Mouse (Mus musculus) limb, embryonic 15.5 days (tissue): ENCODE data around the gene Gm20777. TPM values are rescaled to one million over a fixed set of nuclear protein-coding genes. Genes with fewer than 3 reads are reported as not detected.
"Not testable (repeated sequence)": the region's sequence is repeated elsewhere in the genome, so short reads cannot be mapped to it uniquely, and the experiment has no call there.

Experiments
- ATAC-seq: fragments of 200-750 bp; cut with Nextera tagmentation; 2 replicates; pipeline ENCODE4 v1.8.0; 2017; ENCODE audit warnings: low read depth, moderate TSS enrichment; ENCODE audit not compliant: insufficient number of reproducible peaks, low FRiP score, low TSS enrichment
- H3K27ac ChIP-seq: fragments of 300-500 bp; sonication (generic); 2 replicates; pipeline ENCODE4 v1.5.1; 2015; ENCODE audit warnings: moderate library complexity, mild to moderate bottlenecking, inconsistent platforms
- H3K27me3 ChIP-seq: fragments of 300-500 bp; sonication (generic); 2 replicates; pipeline ENCODE4 v1.6.1; 2015; ENCODE audit warnings: inconsistent platforms
- H3K36me3 ChIP-seq: fragments of 300-500 bp; sonication (generic); 2 replicates; pipeline ENCODE4 v1.6.1; 2015; ENCODE audit warnings: inconsistent platforms
- H3K4me1 ChIP-seq: fragments of 300-500 bp; sonication (generic); 2 replicates; pipeline ENCODE4 v1.6.1; 2015; ENCODE audit warnings: inconsistent platforms
- H3K4me2 ChIP-seq: fragments of 300-500 bp; sonication (generic); 2 replicates; pipeline ENCODE4 v1.6.1; 2015; ENCODE audit warnings: mild to moderate bottlenecking, inconsistent platforms
- H3K4me3 ChIP-seq: fragments of 300-500 bp; sonication (generic); 2 replicates; pipeline ENCODE4 v1.5.1; 2015; ENCODE audit warnings: mild to moderate bottlenecking, inconsistent platforms
- H3K9ac ChIP-seq: fragments of 300-500 bp; sonication (generic); 2 replicates; pipeline ENCODE4 v1.6.1; 2015; ENCODE audit warnings: inconsistent platforms
- H3K9me3 ChIP-seq: fragments of 300-500 bp; sonication (generic); 2 replicates; pipeline ENCODE4 v1.6.1; 2016; ENCODE audit warnings: inconsistent platforms
- WGBS: fragments of 180-500 bp; shearing (Covaris S2); methylation state at CpG from one replicate; pipeline ENCODE4 v1.1.7; 2015; 5-methylcytosine and 5-hydroxymethylcytosine counted together
- polyA plus RNA-seq: library from polyadenylated mRNA; unstranded; fragments of >200 nt; fragmentation: Nextera tagmentation; extraction: Ambion mirVana; gene quantifications from 2 replicates; pipeline ENCODE4 v1.2.1, GENCODE M21; 2015

Gm20777 gene
- not detected in 2 replicates for polyA plus RNA-seq

GRCm38 (mm10) chrY:10752350-10752749, at the start of gene Gm20777:
Gene Gm20777 (minus strand): TSS chrY:10752450.
- ATAC-seq, H3K36me3 ChIP-seq: not testable (repeated sequence)

GRCm38 (mm10) chrY:10709551-10709950, 42.7 kb downstream of the Gm20777 start:
- H3K9me3 ChIP-seq, H3K27ac ChIP-seq, H3K36me3 ChIP-seq, H3K27me3 ChIP-seq, H3K9ac ChIP-seq, ATAC-seq, H3K4me1 ChIP-seq, H3K4me3 ChIP-seq, H3K4me2 ChIP-seq: not testable (repeated sequence)
- WGBS = 60% methylated on average over 1 of the region's 5 CpGs

More at GRCm38 (mm10) chrY:10752350-10752749, at the start of gene Gm20777:
- not testable (repeated sequence) for H3K27ac ChIP-seq, H3K4me1 ChIP-seq, H3K9ac ChIP-seq, H3K4me2 ChIP-seq, H3K27me3 ChIP-seq, H3K9me3 ChIP-seq, H3K4me3 ChIP-seq

- H3K4me1 ChIP-seq, H3K27me3 ChIP-seq, H3K36me3 ChIP-seq, H3K9ac ChIP-seq, ATAC-seq, H3K4me3 ChIP-seq, H3K9me3 ChIP-seq, H3K4me2 ChIP-seq, H3K27ac ChIP-seq: not testable (repeated sequence)
- 95% methylated on average over 29 of the region's 30 CpGs for WGBS
These were observed 43.5 kb downstream of the Gm20777 start for GRCm38 (mm10) chrY:10708761-10709160.

GRCm38 (mm10) chrY:10708226-10708625, 44.0 kb downstream of the Gm20777 start:
- H3K27me3 ChIP-seq, H3K4me2 ChIP-seq, H3K4me1 ChIP-seq, H3K4me3 ChIP-seq, ATAC-seq, H3K36me3 ChIP-seq, H3K9me3 ChIP-seq, H3K27ac ChIP-seq, H3K9ac ChIP-seq: not testable (repeated sequence)
- 90% methylated on average over 11 of the region's 16 CpGs for WGBS

GRCm38 (mm10) chrY:10706686-10707085, 45.6 kb downstream of the Gm20777 start:
- not testable (repeated sequence) for H3K27ac ChIP-seq, H3K9ac ChIP-seq, H3K36me3 ChIP-seq, H3K4me2 ChIP-seq, H3K9me3 ChIP-seq, H3K27me3 ChIP-seq, ATAC-seq, H3K4me1 ChIP-seq, H3K4me3 ChIP-seq
- WGBS = 95% methylated on average over 7 of the region's 7 CpGs

Other genes starting within 250 kb of the Gm20777 start
- not detected in 2 replicates for gene Gm20737, start 216.4 kb downstream of the Gm20777 start, polyA plus RNA-seq
- gene Gm21775, start 199.0 kb downstream of the Gm20777 start, polyA plus RNA-seq = not detected in 2 replicates
- gene Gm21900, start 136.1 kb downstream of the Gm20777 start, polyA plus RNA-seq = not detected in 2 replicates